Mouse (Mus musculus) brain, embryonic 14.5 days (tissue): ENCODE data around the gene Acox2.

Experiments used
- CTCF ChIP-seq: fragments of 200-500 bp; IDR thresholded peaks from 2 replicates; pipeline ENCODE4 v1.5.1; 2012; ENCODE audit warnings: inconsistent platforms, mild to moderate bottlenecking, moderate library complexity, borderline replicate concordance; ENCODE audit not compliant: insufficient read depth, insufficient read length; ENCODE audit errors: extremely low read depth
- POLR2A ChIP-seq: fragments of 200-500 bp; IDR thresholded peaks from 2 replicates; pipeline ENCODE4 v1.6.1; 2012; ENCODE audit warnings: mild to moderate bottlenecking, inconsistent platforms, borderline replicate concordance; ENCODE audit not compliant: poor library complexity, insufficient read depth, insufficient read length, severe bottlenecking; ENCODE audit errors: extremely low read depth

GRCm38 (mm10) chr14:8207543-8207942 is 51.6 kb downstream of the Acox2 start:
- TF ChIP-seq CTCF (no peak), POLR2A (no peak)
